Mouse (Mus musculus) stomach, postnatal 0 days (tissue): ENCODE measurements around the gene Cd48. TPM values are rescaled to one million over a fixed set of nuclear protein-coding genes. Genes with fewer than 3 reads are reported as not detected.

Experiments used
- ATAC-seq: fragments of 200-750 bp; cut with Nextera tagmentation; 2 replicates; pipeline ENCODE4 v1.8.0; 2017; ENCODE audit not compliant: low FRiP score, low TSS enrichment
- DNase-seq: peaks from one replicate; pipeline ENCODE4 v3.0.0-alpha.2; 2016; ENCODE audit warnings: low spot score
- H3K27ac ChIP-seq: fragments of 300-500 bp; sonication (generic); replicated peaks from 2 replicates; pipeline ENCODE4 v1.5.1; 2014; ENCODE audit warnings: mild to moderate bottlenecking, control low read depth
- H3K27me3 ChIP-seq: fragments of 300-500 bp; sonication (generic); 2 replicates; pipeline ENCODE4 v1.6.1; 2014; ENCODE audit warnings: low read length; ENCODE audit not compliant: control insufficient read depth, insufficient read depth
- H3K36me3 ChIP-seq: fragments of 300-500 bp; sonication (generic); 2 replicates; pipeline ENCODE4 v1.6.1; 2014; ENCODE audit warnings: low read length, mixed read lengths; ENCODE audit not compliant: control insufficient read depth, insufficient read depth
- H3K4me1 ChIP-seq: fragments of 300-500 bp; sonication (generic); replicated peaks from 2 replicates; pipeline ENCODE4 v1.6.1; 2014; ENCODE audit warnings: antibody characterized with exemption; ENCODE audit not compliant: control insufficient read depth, insufficient read depth
- H3K4me2 ChIP-seq: fragments of 300-500 bp; sonication (generic); replicated peaks from 2 replicates; pipeline ENCODE4 v1.6.1; 2014; ENCODE audit warnings: low read depth, mild to moderate bottlenecking, control low read depth, moderate library complexity
- H3K4me3 ChIP-seq: fragments of 300-500 bp; sonication (generic); 2 replicates; pipeline ENCODE4 v1.5.1; 2014; ENCODE audit warnings: low read depth, low read length, control low read depth
- H3K9ac ChIP-seq: fragments of 300-500 bp; sonication (generic); 2 replicates; pipeline ENCODE4 v1.6.1; 2014; ENCODE audit warnings: mild to moderate bottlenecking, low read length, control low read depth, mixed read lengths
- H3K9me3 ChIP-seq: fragments of 300-500 bp; sonication (generic); 2 replicates; pipeline ENCODE4 v1.6.1; 2016; ENCODE audit warnings: low read length; ENCODE audit not compliant: control insufficient read depth
- CTCF ChIP-seq: IDR thresholded peaks from 2 replicates; pipeline ENCODE4 v1.5.1; 2016; ENCODE audit warnings: antibody characterized with exemption, low read depth, mild to moderate bottlenecking, moderate library complexity
- EP300 ChIP-seq: optimal IDR thresholded peaks from 2 replicates; pipeline ENCODE3; 2016; ENCODE audit warnings: antibody characterized with exemption
- WGBS: fragments of 180-500 bp; shearing (Covaris S2); extraction: QIAGEN DNeasy Blood & Tissue Kit; methylation state at CpG from one replicate; pipeline ENCODE4 v1.1.7; 2014; 5-methylcytosine and 5-hydroxymethylcytosine counted together
- polyA plus RNA-seq: library from polyadenylated mRNA; unstranded; fragments of >200 nt; fragmentation: Nextera tagmentation; extraction: Ambion mirVana; gene quantifications from 2 replicates; pipeline ENCODE4 v1.2.1, GENCODE M21; 2015

The Cd48 gene
- polyA plus RNA-seq = 2.6 and 2.9 TPM in 2 replicates

DNA sequence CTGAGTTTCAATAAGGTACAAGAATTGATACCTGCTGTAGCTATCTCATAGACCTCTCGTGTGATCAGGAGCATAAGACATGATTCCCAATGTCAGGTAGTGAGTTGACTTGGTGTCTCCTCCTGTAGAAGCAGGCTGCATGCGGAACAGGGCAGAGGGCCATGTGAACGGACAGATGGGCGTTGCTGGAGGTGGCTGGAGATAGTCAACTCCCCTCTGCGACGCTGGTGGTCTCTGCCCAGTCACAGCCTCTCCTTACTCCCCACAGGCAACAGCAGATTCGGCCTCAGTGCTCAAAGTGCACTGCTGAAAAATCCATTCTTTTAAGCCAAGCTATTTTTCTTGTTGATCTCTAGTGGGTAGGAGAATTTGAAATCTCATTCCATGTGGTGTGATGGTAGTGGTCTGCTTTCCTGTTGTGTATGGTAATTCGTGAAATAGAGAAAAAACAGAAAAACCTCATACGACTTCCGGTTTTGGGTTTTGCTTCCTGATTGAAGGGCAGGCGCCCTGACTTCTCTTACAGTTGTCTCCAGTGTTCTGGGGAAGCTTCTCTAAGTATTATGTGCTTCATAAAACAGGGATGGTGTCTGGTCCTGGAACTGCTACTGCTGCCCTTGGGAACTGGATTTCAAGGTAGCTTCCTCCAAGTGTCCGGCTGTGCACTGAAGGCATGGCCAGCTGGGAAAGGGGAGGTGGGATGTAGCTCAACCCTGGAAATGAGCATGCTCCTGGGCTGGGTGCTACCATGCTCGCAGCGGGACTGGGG is at the start of gene Cd48:
Gene Cd48 (plus strand): TSS at position 479 of the 769 bp plus-strand sequence.
- Histone ChIP-seq H3K4me2 (no peak within 1 kb of the TSS), H3K4me1 (no peaks in the 10 kb centered on the region), H3K27me3 (no peaks in the 10 kb centered on the region), H3K4me3 (no peak within 1 kb of the TSS), H3K27ac (no peak within 1 kb of the TSS), H3K36me3 (no peaks in the 10 kb centered on the region), H3K9ac (no peak within 1 kb of the TSS), H3K9me3 (no peaks in the 10 kb centered on the region)
- TF ChIP-seq EP300 (no peak), CTCF (no peak)
- ATAC-seq (no peak), DNase-seq (no peak)
- WGBS = 78% methylated on average over 14 of the region's 14 CpGs

DNA sequence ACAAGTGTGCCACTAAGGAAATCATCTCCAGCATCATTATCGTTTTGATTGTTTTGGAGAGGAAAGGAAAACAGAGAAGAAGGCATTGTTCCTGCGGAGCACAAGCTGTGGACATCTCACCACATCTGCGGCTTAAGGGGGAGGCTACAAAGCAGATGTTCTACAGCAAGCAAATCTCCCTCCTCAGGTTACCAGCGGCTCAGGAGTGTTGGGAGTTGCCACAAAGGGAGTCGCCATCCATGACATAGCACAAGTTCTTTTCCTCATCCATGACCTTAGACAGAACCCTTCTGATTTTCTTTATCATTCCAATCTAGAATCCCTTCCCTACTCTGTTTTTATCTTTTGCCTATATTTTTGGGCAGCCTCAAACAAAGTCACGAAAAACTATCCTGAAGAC is 46.1 kb upstream of the Cd48 start:
- TF ChIP-seq EP300 = no peak
- no peak for TF ChIP-seq CTCF
- Histone ChIP-seq H3K9ac (no peak overlapping the region), H3K27me3 (no peaks in the 10 kb centered on the region), H3K9me3 (no peaks in the 10 kb centered on the region), H3K36me3 (no peaks in the 10 kb centered on the region), H3K4me2 (no peak overlapping the region), H3K27ac (no peak overlapping the region), H3K4me1 (no peaks in the 10 kb centered on the region), H3K4me3 (no peak overlapping the region)
- DNase-seq (no peak), ATAC-seq (no peak)
- 43% methylated on average over 6 of the region's 6 CpGs for WGBS

GRCm38 (mm10) chr1:171637101-171637500 is 44.7 kb upstream of the Cd48 start:
- H3K4me2 ChIP-seq = no peak overlapping the region
- no peak overlapping the region for H3K27ac ChIP-seq
- no peak for DNase-seq
- H3K27me3 ChIP-seq = no peaks in the 10 kb centered on the region
- H3K4me1 ChIP-seq = no peaks in the 10 kb centered on the region
- no peak for TF ChIP-seq CTCF
- no peak for ATAC-seq
- no peaks in the 10 kb centered on the region for H3K9me3 ChIP-seq
- WGBS = 61% methylated on average over 8 of the region's 8 CpGs
- H3K4me3 ChIP-seq = no peak overlapping the region
- H3K36me3 ChIP-seq = no peaks in the 10 kb centered on the region
- no peak overlapping the region for H3K9ac ChIP-seq

- Histone ChIP-seq H3K9ac (no peak overlapping the region), H3K27ac (no peak overlapping the region), H3K27me3 (no peaks in the 10 kb centered on the region), H3K9me3 (no peaks in the 10 kb centered on the region), H3K4me1 (no peaks in the 10 kb centered on the region), H3K36me3 (no peaks in the 10 kb centered on the region), H3K4me3 (no peak overlapping the region), H3K4me2 (no peak overlapping the region)
- no peak for DNase-seq
- no peak for ATAC-seq
- WGBS = 70% methylated on average over 2 of the region's 2 CpGs
- TF ChIP-seq EP300 = no peak
- TF ChIP-seq CTCF = no peak
These were observed 43.1 kb upstream of the Cd48 start for GRCm38 (mm10) chr1:171638686-171639085.

GRCm38 (mm10) chr1:171640796-171641195 is 41.0 kb upstream of the Cd48 start:
- H3K4me3 ChIP-seq = no peak overlapping the region
- ATAC-seq = no peak
- H3K36me3 ChIP-seq = no peaks in the 10 kb centered on the region
- no peak overlapping the region for H3K27ac ChIP-seq
- no peak for TF ChIP-seq EP300
- TF ChIP-seq CTCF = no peak
- no peak overlapping the region for H3K9ac ChIP-seq
- WGBS = 93% methylated on average over 6 of the region's 6 CpGs
- no peaks in the 10 kb centered on the region for H3K4me1 ChIP-seq
- H3K4me2 ChIP-seq = no peak overlapping the region
- no peak for DNase-seq
- no peaks in the 10 kb centered on the region for H3K9me3 ChIP-seq
- H3K27me3 ChIP-seq = no peaks in the 10 kb centered on the region

DNA sequence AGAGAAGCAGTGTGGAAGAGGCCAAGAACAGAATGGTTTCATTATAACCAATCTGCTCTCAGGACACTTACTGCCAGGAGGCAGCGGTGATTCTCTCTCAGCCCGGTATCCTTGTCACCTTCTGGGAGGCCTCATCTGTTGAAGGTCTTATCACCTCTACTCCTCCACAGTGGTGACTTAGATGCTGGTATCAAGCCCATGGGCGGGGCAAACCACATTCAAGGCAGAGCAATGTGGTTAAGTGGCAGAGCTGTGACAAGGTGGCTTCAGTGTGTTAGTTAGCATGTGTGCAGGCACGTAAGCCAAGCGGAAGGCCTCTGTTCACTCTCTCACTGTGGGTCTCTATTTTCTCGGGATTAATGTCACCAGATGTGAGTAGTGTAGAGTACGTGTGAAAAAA is 38.2 kb upstream of the Cd48 start:
- Histone ChIP-seq H3K27me3 (no peaks in the 10 kb centered on the region), H3K27ac (no peak overlapping the region), H3K9me3 (no peaks in the 10 kb centered on the region), H3K36me3 (no peaks in the 10 kb centered on the region), H3K4me3 (no peak overlapping the region), H3K4me2 (no peak overlapping the region), H3K4me1 (no peaks in the 10 kb centered on the region), H3K9ac (no peak overlapping the region)
- ATAC-seq = no peak
- 71% methylated on average over 7 of the region's 7 CpGs for WGBS
- DNase-seq = no peak
- no peak for TF ChIP-seq CTCF
- no peak for TF ChIP-seq EP300
